Mouse (Mus musculus): Measurements from ENCODE around the gene Syncrip.

DNA sequence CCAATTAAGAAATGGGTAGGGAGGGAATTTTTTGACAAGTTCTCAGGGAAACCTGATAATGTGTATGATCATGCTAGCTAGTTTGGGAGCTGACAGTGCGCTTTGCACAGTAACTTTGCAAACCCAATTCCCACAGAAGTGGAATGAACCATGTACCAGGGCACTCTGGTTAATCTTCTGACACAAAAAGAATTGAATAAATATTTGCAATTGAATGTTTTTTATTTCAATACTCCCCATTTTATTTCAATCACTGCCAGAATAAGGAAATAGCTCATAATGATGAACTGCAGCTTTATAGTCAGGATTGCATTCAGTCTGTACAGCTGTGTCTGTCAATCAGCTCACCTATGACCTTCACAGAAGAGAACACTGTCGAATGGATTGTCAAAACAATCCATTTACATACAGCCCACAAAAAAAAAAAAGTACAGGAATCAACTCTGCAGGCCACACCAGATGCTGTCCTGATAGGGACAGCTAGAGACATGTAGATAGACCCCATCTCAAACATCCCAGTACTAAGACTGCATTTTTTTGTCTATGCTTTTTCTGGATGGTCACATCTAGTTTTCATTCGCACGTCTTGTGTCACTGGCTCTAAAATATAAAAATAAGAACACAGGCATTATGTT lies 38.6 kb upstream of the Syncrip start:
- TF ChIP-seq GATA1 (IDR thresholded peaks at IDR 0.05; ENCODE audit: low read length) (no peak), TAL1 (IDR thresholded peaks at IDR 0.05; ENCODE audit: low read length) (no peak)
